Mouse (Mus musculus) pancreas, adult 10 weeks (tissue): ENCODE data around the gene 9430038I01Rik. TPM values are rescaled to one million over a fixed set of nuclear protein-coding genes. Genes with fewer than 3 reads are reported as not detected.

Source experiments
- polyA plus RNA-seq: library from polyadenylated mRNA; stranded (reverse); fragments of 350-450 nt; fragmentation: Illumina TruSeq; extraction: RNeasy Lipid Tissue Mini Kit (QIAGEN cat#74804); gene quantifications from one replicate; pipeline ENCODE4 v1.2.3, GENCODE M21; 2015; ENCODE audit warnings: low read depth, low replicate concordance; ENCODE audit not compliant: insufficient read depth

The 9430038I01Rik gene
- polyA plus RNA-seq, result 2.1 TPM

GRCm38 (mm10) chr7:137410337-137411197 is at the start of gene 9430038I01Rik:
Gene 9430038I01Rik (minus strand): TSS chr7:137410762.

GRCm38 (mm10) chr7:137437440-137438178 is 27.0 kb upstream of the 9430038I01Rik start, which contains the start of gene Glrx3:
Gene Glrx3 (plus strand): TSS chr7:137437614.

Other genes with a start within 250 kb of the 9430038I01Rik start
- gene Ebf3, start 96.3 kb downstream of the 9430038I01Rik start, polyA plus RNA-seq, result 2.3 TPM
- gene Glrx3, start 26.9 kb upstream of the 9430038I01Rik start, polyA plus RNA-seq, result 28.2 TPM